Mouse (Mus musculus) myocyte (in vitro differentiated cells): ENCODE data around the gene Ankle1.

Experiments
- CEBPB ChIP-seq: IDR thresholded peaks from 2 replicates; pipeline ENCODE4 v1.6.1; 2011; ENCODE audit warnings: mild to moderate bottlenecking, moderate library complexity; ENCODE audit not compliant: poor library complexity, insufficient read depth, severe bottlenecking
- E2F4 ChIP-seq: IDR thresholded peaks from one replicate; pipeline ENCODE4 v1.6.1; 2011; ENCODE audit warnings: mild to moderate bottlenecking, control low read depth, moderate library complexity; ENCODE audit not compliant: insufficient read depth
- MAX ChIP-seq: IDR thresholded peaks from one replicate; pipeline ENCODE4 v1.6.1; 2011; ENCODE audit warnings: low read depth, mild to moderate bottlenecking, control low read depth
- MYOD1 ChIP-seq, 3 experiments: IDR thresholded peaks; one replicate each; pipeline ENCODE4 v1.6.1; 2011; ENCODE audit warnings: control low read depth in 2 of 3, low read depth in 2 of 3, mild to moderate bottlenecking in 2 of 3, moderate library complexity in 1 of 3; ENCODE audit not compliant: insufficient read length in 2 of 3, control insufficient read depth in 1 of 3
- MYOG ChIP-seq, 3 experiments: IDR thresholded peaks; one replicate each; pipeline ENCODE4 v1.6.1; 2011; ENCODE audit warnings: control low read depth in 2 of 3, low read depth in 2 of 3, mild to moderate bottlenecking in 2 of 3; ENCODE audit not compliant: insufficient read length in 2 of 3, control insufficient read depth in 1 of 3, insufficient read depth in 1 of 3
- POLR2A ChIP-seq: IDR thresholded peaks from one replicate; pipeline ENCODE4 v1.6.1; 2011; ENCODE audit warnings: low read depth, mild to moderate bottlenecking, control low read depth, moderate library complexity; ENCODE audit not compliant: insufficient read length
- POLR2AphosphoS2 ChIP-seq: IDR thresholded peaks from one replicate; pipeline ENCODE4 v1.6.1; 2011; ENCODE audit warnings: low read depth, control low read depth; ENCODE audit not compliant: insufficient read length
- REST ChIP-seq: IDR thresholded peaks from one replicate; pipeline ENCODE4 v1.6.1; 2011; ENCODE audit warnings: mild to moderate bottlenecking, control low read depth, moderate library complexity; ENCODE audit not compliant: insufficient read depth, insufficient read length
- SRF ChIP-seq: IDR thresholded peaks from one replicate; pipeline ENCODE4 v1.6.1; 2011; ENCODE audit warnings: low read depth; ENCODE audit not compliant: control insufficient read depth, insufficient read length
- TCF12 ChIP-seq: IDR thresholded peaks from one replicate; pipeline ENCODE4 v1.6.1; 2011; ENCODE audit warnings: mild to moderate bottlenecking, control low read depth; ENCODE audit not compliant: poor library complexity, insufficient read depth, severe bottlenecking
- USF1 ChIP-seq: IDR thresholded peaks from one replicate; pipeline ENCODE4 v1.6.1; 2011; ENCODE audit warnings: low read depth, mild to moderate bottlenecking, control low read depth, moderate library complexity

DNA sequence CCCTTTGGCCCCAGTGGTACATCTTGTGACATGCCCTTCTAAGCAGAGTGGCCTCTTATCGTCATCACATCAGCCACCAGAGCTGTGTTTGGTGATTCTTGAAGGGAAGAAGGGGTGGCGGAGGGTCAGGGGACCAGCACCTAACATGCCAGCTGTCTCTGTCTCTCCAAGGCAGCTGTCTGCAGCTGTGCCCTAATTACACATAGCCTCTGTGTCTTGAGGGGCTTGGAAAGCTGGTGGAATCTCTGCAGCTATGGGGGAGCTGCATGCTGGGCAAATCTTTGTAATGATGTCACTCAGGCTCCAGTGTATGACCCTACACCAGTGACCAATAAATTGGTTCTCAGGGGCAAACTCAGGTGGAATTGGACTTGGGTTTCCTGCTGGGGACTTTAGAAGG is 46.9 kb downstream of the Ankle1 start:
- TF ChIP-seq MAX (no peak), TCF12 (peak; percentile 61), POLR2AphosphoS2 (no peak), USF1 (no peak), MYOD1 (IDR thresholded peaks at IDR 0.05; ENCODE audit: control insufficient read depth in 1 of 3, insufficient read length in 2 of 3, low read depth in 2 of 3) (peak in 2 of 3 experiments; percentile 98 to 99), POLR2A (no peak), SRF (no peak), CEBPB (no peak), MYOG (IDR thresholded peaks at IDR 0.05; ENCODE audit: control insufficient read depth in 1 of 3, insufficient read depth in 1 of 3, insufficient read length in 2 of 3, low read depth in 2 of 3) (peak; percentile 60 to 87 (median 73)), E2F4 (no peak), REST (no peak)
